Comparison of ENCODE assay signal across 31 mouse cellular contexts in the genomic region with DNA sequence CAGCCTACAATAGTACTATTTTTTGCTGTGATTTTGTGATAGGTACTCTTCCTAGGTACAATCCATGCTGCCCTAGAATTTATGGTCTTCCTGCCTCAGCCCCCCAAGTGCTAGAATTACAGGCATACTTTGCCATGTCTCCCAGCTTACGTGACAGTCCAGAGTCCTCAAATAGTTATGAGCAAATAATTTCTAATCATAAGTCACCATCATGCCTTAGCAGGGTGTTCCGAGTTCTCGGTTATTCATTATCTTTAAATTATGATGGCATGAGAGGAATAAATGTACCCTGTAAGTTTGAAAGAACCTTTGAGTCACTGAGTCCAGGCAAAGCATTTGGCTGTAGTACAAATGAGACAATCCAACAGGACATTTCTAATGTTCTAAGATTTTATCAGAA.
"Had no signal": no experiment of that assay in that cellular context is flagged by ENCODE, and none has a peak within 500 bp of the region (broad histone marks: within the 10 kb centered on the region; RNA-seq: fewer than 3 reads in every experiment).

No protein-coding gene starts in this region.

- H3K36me3 ChIP-seq: heart, embryonic 10.5 days; heart, embryonic 12.5 days; heart, embryonic 13.5 days; heart, embryonic 15.5 days; hindbrain, embryonic 10.5 days; hindbrain, embryonic 12.5 days; hindbrain, embryonic 13.5 days; hindbrain, embryonic 15.5 days; kidney, embryonic 15.5 days had no signal

- H3K9ac ChIP-seq: heart, embryonic 12.5 days; heart, embryonic 15.5 days; hindbrain, embryonic 12.5 days; hindbrain, embryonic 13.5 days; hindbrain, embryonic 14.5 days; hindbrain, embryonic 15.5 days; kidney, embryonic 15.5 days had no signal

- H3K9me3 ChIP-seq: heart, embryonic 10.5 days; heart, embryonic 12.5 days; heart, embryonic 13.5 days; heart, embryonic 15.5 days; hindbrain, embryonic 10.5 days; hindbrain, embryonic 12.5 days; hindbrain, embryonic 13.5 days; hindbrain, embryonic 15.5 days; kidney, embryonic 15.5 days had no signal

- H3K27me3 ChIP-seq: heart, embryonic 12.5 days; heart, embryonic 13.5 days; heart, embryonic 15.5 days; hindbrain, embryonic 12.5 days; hindbrain, embryonic 13.5 days; hindbrain, embryonic 15.5 days; kidney, embryonic 15.5 days had no signal

- ATAC-seq: inflammation-experienced regulatory T-cells, adult 6 months had no signal

- H3K4me2 ChIP-seq: hindbrain, embryonic 12.5 days; hindbrain, embryonic 13.5 days; hindbrain, embryonic 14.5 days; hindbrain, embryonic 15.5 days; kidney, embryonic 15.5 days had no signal

- DNase-seq: heart, postnatal 10 days; heart, postnatal 14 days; heart, postnatal 36 days; heart, postnatal 4 days; kidney, adult 11 months; kidney, adult 18-20 months; kidney, adult 2 months; kidney, adult 8-10 months; kidney, adult 9 months; kidney, postnatal 10 days; kidney, postnatal 14 days; kidney, postnatal 25 days; kidney, postnatal 36 days; kidney, postnatal 4 days; layer of hippocampus, adult 9-11 months; layer of hippocampus, postnatal 36 days had no signal

- H3K4me3 ChIP-seq: heart, embryonic 10.5 days; heart, embryonic 15.5 days; hindbrain, embryonic 10.5 days; hindbrain, embryonic 12.5 days; hindbrain, embryonic 13.5 days; hindbrain, embryonic 15.5 days; kidney, embryonic 15.5 days; layer of hippocampus, adult 2 months; left cerebral cortex, adult 2 months had no signal

- H3K27ac ChIP-seq: hindbrain, embryonic 10.5 days; hindbrain, embryonic 12.5 days; hindbrain, embryonic 13.5 days; hindbrain, embryonic 14.5 days; hindbrain, postnatal 0 days; kidney, embryonic 15.5 days; kidney, postnatal 0 days; layer of hippocampus, adult 2 months; left cerebral cortex, adult 2 months had no signal
